Mouse (Mus musculus) lung, adult 2 months (tissue): Measurements from ENCODE around the gene Traip.

Source experiments
- CTCF ChIP-seq: fragments of 200-500 bp; IDR thresholded peaks from 2 replicates; pipeline ENCODE4 v1.5.1; 2011; ENCODE audit warnings: mild to moderate bottlenecking, low read length, control low read depth; ENCODE audit not compliant: insufficient read depth
- POLR2A ChIP-seq: fragments of 200-500 bp; IDR thresholded peaks from 2 replicates; pipeline ENCODE4 v1.6.1; 2011; ENCODE audit warnings: low read depth, mild to moderate bottlenecking, control low read depth, low read length, borderline replicate concordance; ENCODE audit errors: extremely low read depth

DNA sequence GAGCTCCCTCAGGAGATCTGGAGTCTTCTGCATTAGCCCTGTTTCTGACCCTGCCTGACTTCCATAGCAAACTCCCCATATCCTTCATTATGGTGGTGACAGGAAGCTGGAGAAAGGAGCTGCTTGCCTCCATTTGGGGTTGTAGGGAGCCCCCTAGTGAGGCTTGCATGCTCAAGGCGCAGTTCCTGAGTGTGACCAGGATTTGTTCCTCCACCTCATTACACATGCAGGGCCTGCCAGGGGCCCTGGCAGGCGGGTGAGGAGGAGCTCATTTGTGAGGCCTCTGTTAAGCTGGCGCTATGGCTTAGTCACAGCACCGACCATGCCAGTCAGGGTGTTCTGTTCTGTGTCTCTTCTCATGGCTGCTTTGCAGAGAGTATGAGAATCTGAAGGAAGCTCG is 11.9 kb downstream of the Traip start:
- peak; percentile 13; the same call in 1 of the 2 replicates for TF ChIP-seq CTCF
- no peak for TF ChIP-seq POLR2A
